Mouse (Mus musculus): ENCODE results near the gene Vsig10.

DNA sequence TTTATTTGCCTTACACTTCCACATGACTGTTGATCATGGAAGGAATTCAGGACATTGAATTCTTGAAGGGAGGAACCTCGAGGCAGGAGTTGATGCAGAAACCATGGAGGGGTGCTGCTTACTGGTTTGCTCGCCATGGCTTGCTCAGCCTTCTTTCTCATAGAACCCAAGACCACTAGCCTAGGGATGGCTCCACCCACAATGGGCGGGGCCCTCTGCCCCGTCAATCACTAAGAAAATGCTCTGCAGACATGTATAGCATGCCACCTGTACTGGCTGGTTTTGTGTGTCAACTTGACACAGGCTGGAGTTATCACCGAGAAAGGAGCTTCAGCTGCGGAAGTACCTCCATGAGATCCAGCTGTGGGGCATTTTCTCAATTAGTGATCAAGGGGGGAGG lies 21.2 kb downstream of the Vsig10 start:
- TF ChIP-seq CTCF (IDR thresholded peaks at IDR 0.05; ENCODE audit: low read depth, low read length): no peak
- TF ChIP-seq POLR2A (IDR thresholded peaks at IDR 0.05; ENCODE audit: extremely low read depth, insufficient read depth, low read length): no peak
